In genomic region chr9:119973869-119974520, GRCm38 (mm10) we compare ENCODE assay signal across 9 mouse cellular contexts. TPM values are rescaled to one million over a fixed set of nuclear protein-coding genes. Genes with fewer than 3 reads are reported as not detected.
A peak's percentile ranks its signal among the peaks of the same experiment; 100 is the strongest.
DNase-seq lines count a peak whose midpoint lies in the region; ATAC-seq and TF ChIP-seq lines count a peak whose summit lies in the region.
"Had no signal": no experiment of that assay in that cellular context is flagged by ENCODE, and none has a peak within 500 bp of the region (broad histone marks: within the 10 kb centered on the region; RNA-seq: fewer than 3 reads in every experiment).

No protein-coding gene starts in this region.

- no peak for TF ChIP-seq POLR2A in brain, embryonic 14.5 days (IDR thresholded peaks at IDR 0.05; ENCODE audit: borderline replicate concordance, extremely low read depth, insufficient read depth, insufficient read length, poor library complexity, severe bottlenecking)

- TF ChIP-seq CTCF in brain, embryonic 14.5 days (IDR thresholded peaks at IDR 0.05; ENCODE audit: borderline replicate concordance, extremely low read depth, insufficient read depth, insufficient read length) = peak; percentile 30; the same call in 1 of the 2 replicates

- ATAC-seq in erythroblast, adult 5-6 weeks (replicated peaks; ENCODE audit: low FRiP score, poor library complexity, severe bottlenecking) = no peak

- peak; percentile 90 for DNase-seq in heart, adult 11 months
- DNase-seq in heart, adult 9 months (ENCODE audit: low spot score in 2 of 2) = no peak
- peak; percentile 34 for DNase-seq in lung, postnatal 36 days
- no peak for DNase-seq in lung, postnatal 14 days
- no peak for DNase-seq in brain, embryonic 14.5 days (ENCODE audit: low read depth)
- DNase-seq in thymus, postnatal 36 days = peak; percentile 46 to 48
- no peak for DNase-seq in yolk sac, embryonic 10.5 days (ENCODE audit: low spot score)

RNA-seq across cellular contexts. Expression of gene Csrnp1, which starts 10.5 kb away (rescaled TPM):
- polyA plus RNA-seq in brain, embryonic 14.5 days (2012; rRNA removed) = 3.4 and 4.9 TPM in 2 replicates
- 2.7 and 2.9 TPM in 2 replicates for total RNA-seq in erythroblast, adult 5-6 weeks (2015; ENCODE audit: low replicate concordance)
- total RNA-seq in erythroblast, adult 5-6 weeks (2017; ENCODE audit: low replicate concordance) = 1.4 and 3.2 TPM in 2 replicates

RNA-seq across cellular contexts. Expression of gene Ttc21a, which starts 36.6 kb away (rescaled TPM):
- 1.1 and 2.1 TPM in 2 replicates for polyA plus RNA-seq in brain, embryonic 14.5 days (2012; rRNA removed)
- 0.77 and 2.5 TPM in 2 replicates for total RNA-seq in erythroblast, adult 5-6 weeks (2015; ENCODE audit: low replicate concordance)
- 1.2 and 2.0 TPM in 2 replicates for total RNA-seq in erythroblast, adult 5-6 weeks (2017; ENCODE audit: low replicate concordance)

RNA-seq across cellular contexts. Expression of gene Gorasp1, which starts 36.6 kb away (rescaled TPM):
- 22.5 and 23.2 TPM in 2 replicates for polyA plus RNA-seq in brain, embryonic 14.5 days (2012; rRNA removed)
- total RNA-seq in erythroblast, adult 5-6 weeks (2015; ENCODE audit: low replicate concordance) = 1.0 and 3.5 TPM in 2 replicates
- total RNA-seq in erythroblast, adult 5-6 weeks (2017; ENCODE audit: low replicate concordance) = 0.56 and 2.7 TPM in 2 replicates

RNA-seq across cellular contexts. Expression of gene Xirp1, which starts 49.4 kb away (rescaled TPM):
- polyA plus RNA-seq in brain, embryonic 14.5 days (2012; rRNA removed) = 0.01 TPM in 1 of 2 replicates, not detected in the other
- not detected in 2 replicates for total RNA-seq in erythroblast, adult 5-6 weeks (2015; ENCODE audit: low replicate concordance)
- total RNA-seq in erythroblast, adult 5-6 weeks (2017; ENCODE audit: low replicate concordance) = not detected in 2 replicates
- total RNA-seq: hematopoietic stem cell, adult 5-6 weeks had no signal

Comparison
In these comparisons a context has a peak if more than half of its experiments do, and no peak if none do; other contexts are left out.
1. DNase-seq: peak in heart, adult 11 months (single experiment), lung, postnatal 36 days (single experiment) and thymus, postnatal 36 days (2 of 2); none in heart, adult 9 months (0 of 2), lung, postnatal 14 days (single experiment), brain, embryonic 14.5 days (single experiment) and yolk sac, embryonic 10.5 days (single experiment).